Mouse (Mus musculus) megakaryocyte, embryonic 14.5 days (primary cell): ENCODE results near the gene Kdm6b. TPM values are rescaled to one million over a fixed set of nuclear protein-coding genes. Genes with fewer than 3 reads are reported as not detected.

Experiments
- H3K27me3 ChIP-seq: replicated peaks from 2 replicates; pipeline ENCODE3; 2012; ENCODE audit warnings: inconsistent platforms
- H3K36me3 ChIP-seq: replicated peaks from 2 replicates; pipeline ENCODE3; 2012; ENCODE audit warnings: low read length, inconsistent platforms, mixed read lengths
- H3K4me1 ChIP-seq: 2 replicates; pipeline ENCODE4 v1.6.1; 2012; ENCODE audit warnings: inconsistent platforms
- H3K4me3 ChIP-seq: replicated peaks from 2 replicates; pipeline ENCODE3; 2012; ENCODE audit warnings: moderate library complexity, mild to moderate bottlenecking, inconsistent platforms
- H3K9me3 ChIP-seq: 2 replicates; pipeline ENCODE4 v1.6.1; 2012; ENCODE audit warnings: inconsistent platforms
- FLI1 ChIP-seq: IDR thresholded peaks from 2 replicates; pipeline ENCODE4 v1.6.1; 2012; ENCODE audit warnings: low read length, inconsistent platforms, mixed read lengths
- GATA1 ChIP-seq: IDR thresholded peaks from 3 replicates; pipeline ENCODE4 v1.6.1; 2012; ENCODE audit warnings: mixed read lengths, low read length, inconsistent platforms, borderline replicate concordance
- polyA plus RNA-seq: library from polyadenylated mRNA; stranded (reverse); fragments of >175 nt; gene quantifications from 2 replicates; pipeline ENCODE4 v1.2.3, GENCODE M21; 2012; ENCODE audit warnings: low replicate concordance; ENCODE audit not compliant: insufficient read depth

The Kdm6b gene
- polyA plus RNA-seq, 1 experiment = 44.5 TPM

DNA sequence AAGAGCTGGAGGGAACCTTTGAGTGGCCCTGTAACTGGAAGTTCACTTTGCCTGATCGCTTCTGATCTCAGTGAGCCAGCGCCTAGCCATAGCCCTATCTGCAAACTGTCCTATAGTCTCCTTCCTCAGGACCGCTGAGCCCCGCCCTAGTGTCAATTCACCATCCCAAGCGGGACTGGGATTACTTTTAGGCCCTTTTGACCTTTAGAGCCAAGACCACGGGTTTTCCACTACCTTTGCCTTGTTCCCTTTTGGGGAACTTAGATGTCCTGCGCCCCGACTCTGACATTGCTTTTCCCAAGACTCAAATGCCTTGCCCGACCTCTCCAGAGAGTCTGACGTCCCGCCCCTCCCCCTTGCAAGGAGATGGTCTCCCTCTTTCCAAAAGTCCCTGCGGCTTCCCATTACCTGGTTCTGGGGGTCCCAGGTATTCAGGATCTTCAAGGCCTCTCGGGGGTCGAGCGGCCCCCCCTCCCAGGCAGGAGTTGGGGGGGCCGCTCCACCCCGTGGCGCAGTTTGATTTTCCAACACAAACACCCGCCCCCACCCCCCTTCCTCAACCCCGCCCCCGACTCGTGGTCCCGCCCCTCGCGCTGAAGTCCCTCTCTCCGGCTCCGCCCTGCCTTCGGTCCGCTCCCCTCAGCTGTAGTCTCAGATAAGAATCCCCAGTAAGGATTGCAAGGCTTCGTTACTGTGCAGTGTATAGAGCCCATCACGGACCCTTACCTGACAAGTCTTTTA lies 6.5 kb upstream of the Kdm6b start:
- TF ChIP-seq GATA1 (no peak), FLI1 (no peak)
- peaks cover 27% of the 10 kb centered on the region for H3K27me3 ChIP-seq
- H3K36me3 ChIP-seq = no peaks in the 10 kb centered on the region
- H3K4me3 ChIP-seq = peak overlapping the region; percentile 95
- no peaks in the 10 kb centered on the region for H3K9me3 ChIP-seq
- peaks cover 76% of the 10 kb centered on the region for H3K4me1 ChIP-seq

DNA sequence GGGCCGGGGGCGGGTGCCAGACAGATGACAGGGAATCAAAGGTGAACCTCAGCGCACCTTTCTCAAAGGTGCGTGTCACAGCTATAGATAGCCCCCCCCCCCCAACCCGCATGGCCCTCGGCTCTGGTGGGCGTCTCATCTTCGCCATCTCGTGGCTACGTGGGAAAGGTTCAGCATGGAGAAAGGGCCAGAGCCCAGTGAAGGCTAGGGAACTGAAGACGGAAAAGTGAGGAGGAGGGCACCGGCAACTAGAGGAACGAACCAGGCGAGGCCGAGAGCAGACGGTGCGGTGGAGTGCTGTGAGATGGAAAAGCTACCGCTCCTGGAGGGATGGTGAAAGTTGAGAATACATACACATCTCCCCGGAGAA lies 6.0 kb upstream of the Kdm6b start:
- H3K9me3 ChIP-seq = no peaks in the 10 kb centered on the region
- peaks cover 27% of the 10 kb centered on the region for H3K27me3 ChIP-seq
- peaks cover 81% of the 10 kb centered on the region for H3K4me1 ChIP-seq
- peak overlapping the region; percentile 95 for H3K4me3 ChIP-seq
- TF ChIP-seq GATA1 = no peak
- TF ChIP-seq FLI1 = no peak
- H3K36me3 ChIP-seq = peaks cover under 1% of the 10 kb centered on the region

DNA sequence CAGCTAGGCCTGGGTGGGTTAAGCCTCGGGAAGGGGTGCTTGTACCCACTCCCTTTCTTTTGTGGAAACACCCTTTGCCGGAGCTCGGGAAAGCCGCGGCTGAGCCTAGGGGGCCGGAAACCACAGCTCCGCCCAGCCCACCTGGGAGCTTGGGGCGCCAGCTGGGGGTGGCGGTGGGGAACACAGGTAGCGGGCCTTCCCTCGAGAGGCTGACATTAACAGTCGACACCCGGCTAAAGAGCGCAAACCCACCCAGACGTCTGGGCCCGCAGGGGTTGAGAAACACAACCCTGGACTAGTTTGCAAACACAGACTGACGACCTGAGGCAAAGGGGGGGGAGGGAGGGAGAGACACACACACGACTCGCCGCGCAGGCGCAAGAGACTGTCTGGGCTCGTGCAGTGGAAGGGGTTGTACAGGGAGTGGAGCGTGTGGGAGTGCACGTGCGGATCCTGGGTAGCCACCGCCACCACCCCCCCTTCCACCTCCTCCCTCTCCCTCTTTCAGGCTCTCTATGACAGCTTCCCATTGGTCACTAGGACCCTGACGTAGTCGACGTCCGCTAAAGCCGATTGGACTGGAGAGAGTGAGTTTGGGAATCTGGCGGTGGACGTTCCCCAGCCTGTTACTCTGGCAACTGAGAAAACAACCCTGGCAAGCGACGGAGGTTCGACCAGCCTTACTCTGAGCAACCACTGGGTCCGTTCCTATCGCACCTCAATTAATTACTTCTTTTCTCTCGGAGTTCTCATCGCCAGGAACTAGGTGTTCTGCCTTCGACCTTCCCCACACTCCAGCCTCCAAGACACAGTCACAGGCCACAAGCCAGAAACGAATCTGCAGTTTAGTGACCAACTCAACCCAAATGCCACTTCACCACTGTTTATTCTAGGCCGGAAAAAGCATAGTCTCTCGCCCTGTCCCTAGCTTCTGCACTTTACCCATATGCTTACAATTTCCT lies 5.3 kb upstream of the Kdm6b start:
- Histone ChIP-seq H3K4me1 (peaks cover 81% of the 10 kb centered on the region), H3K36me3 (peaks cover 7% of the 10 kb centered on the region), H3K4me3 (peak overlapping the region; percentile 95), H3K9me3 (no peaks in the 10 kb centered on the region), H3K27me3 (peaks cover 27% of the 10 kb centered on the region)
- no peak for TF ChIP-seq FLI1
- no peak for TF ChIP-seq GATA1

DNA sequence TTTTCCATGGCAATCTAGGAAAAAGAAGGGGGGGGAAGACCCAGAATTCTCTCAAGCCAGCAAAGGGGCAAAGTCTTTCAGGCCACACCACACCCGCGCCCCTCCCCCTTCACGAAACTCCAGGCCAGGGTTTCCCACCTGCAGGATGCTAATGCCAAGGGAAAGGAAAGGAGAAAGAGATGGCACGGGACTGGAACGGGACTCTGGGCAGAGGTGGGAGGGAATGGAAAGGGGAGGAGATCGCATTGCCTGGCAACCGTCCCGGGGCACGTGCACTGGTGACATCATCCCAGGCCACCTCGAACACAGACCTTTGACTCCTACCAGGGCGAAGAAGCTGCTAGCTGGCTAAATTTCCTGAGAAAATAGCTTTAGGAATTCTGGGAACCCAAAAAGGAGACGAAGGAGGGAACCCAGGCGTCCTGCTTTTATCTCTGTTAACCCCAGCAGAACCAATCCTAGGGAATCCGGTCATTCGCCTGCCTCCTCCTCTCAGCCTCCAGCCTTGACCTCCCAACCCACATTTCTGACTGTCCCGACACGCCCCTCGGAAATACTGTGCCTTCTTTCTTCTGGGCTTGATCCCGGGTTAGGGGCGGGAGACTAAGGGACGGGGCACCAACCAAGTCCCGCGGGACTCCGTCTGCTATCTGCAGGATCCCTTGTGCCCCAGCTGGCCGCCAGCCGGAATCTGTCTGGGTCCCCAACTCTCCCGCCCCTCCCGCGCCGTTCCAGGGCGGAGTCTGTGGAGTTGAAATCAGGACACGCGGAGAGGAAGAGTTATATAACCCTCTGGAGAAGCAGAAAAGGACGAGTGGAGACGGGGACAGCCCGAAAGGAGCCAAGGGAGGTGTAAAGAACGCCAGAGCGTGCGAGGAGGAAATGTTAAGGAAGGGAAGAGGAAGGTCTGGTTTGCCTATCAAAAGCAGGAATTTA lies 4.2 kb upstream of the Kdm6b start:
- TF ChIP-seq FLI1 = no peak
- no peak for TF ChIP-seq GATA1
- H3K4me3 ChIP-seq = peak overlapping the region; percentile 95
- H3K36me3 ChIP-seq = peaks cover 18% of the 10 kb centered on the region
- peaks cover 22% of the 10 kb centered on the region for H3K27me3 ChIP-seq
- H3K9me3 ChIP-seq = no peaks in the 10 kb centered on the region
- H3K4me1 ChIP-seq = peaks cover 82% of the 10 kb centered on the region

DNA sequence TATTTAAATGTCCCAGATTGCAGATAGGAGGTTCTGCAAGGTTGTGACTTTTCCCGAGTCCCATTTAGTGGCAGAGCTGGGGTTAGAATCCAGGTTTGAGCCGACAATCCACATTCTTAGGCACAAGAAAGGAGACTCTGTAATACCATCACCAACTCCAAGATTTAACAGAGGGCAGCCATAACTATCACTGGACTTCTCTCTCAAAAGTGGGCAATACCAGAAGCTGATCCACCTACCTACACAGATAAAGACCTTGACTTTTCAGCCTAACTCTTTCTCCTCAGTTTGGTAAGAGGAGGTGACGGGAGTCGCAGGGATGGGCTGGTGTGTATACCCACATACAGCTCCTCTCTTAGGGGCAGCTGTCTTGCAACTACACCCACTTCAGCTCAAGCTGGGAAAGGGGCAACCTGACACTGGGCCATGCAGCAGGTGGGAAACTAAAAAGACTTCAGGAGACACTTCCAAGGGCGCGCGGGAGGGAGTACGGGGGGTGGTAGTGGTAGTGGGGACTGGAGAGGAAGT lies 3.5 kb upstream of the Kdm6b start:
- peaks cover 89% of the 10 kb centered on the region for H3K4me1 ChIP-seq
- peaks cover 15% of the 10 kb centered on the region for H3K27me3 ChIP-seq
- H3K36me3 ChIP-seq = peaks cover 24% of the 10 kb centered on the region
- TF ChIP-seq FLI1 = no peak
- TF ChIP-seq GATA1 = no peak
- no peaks in the 10 kb centered on the region for H3K9me3 ChIP-seq
- peak overlapping the region; percentile 95 for H3K4me3 ChIP-seq

DNA sequence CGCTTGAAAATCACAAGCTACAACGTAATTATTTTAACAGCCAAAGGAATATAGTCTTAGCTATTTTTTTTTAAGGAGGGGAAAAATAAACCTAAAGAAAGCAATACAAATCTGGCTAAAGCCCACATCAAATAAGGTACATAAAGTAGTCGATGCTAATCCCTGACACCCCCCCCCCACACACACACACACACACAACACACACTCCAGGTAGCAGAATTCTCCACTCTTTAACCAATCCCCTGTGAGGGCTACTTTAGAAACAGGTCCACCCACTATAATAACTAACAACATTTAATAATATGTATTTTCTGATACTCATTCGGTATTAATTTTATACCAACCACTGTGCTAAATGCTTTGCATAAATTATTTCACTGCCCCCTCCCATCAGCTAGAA lies 3.0 kb upstream of the Kdm6b start:
- H3K9me3 ChIP-seq = no peaks in the 10 kb centered on the region
- peaks cover 13% of the 10 kb centered on the region for H3K27me3 ChIP-seq
- H3K4me3 ChIP-seq = peak overlapping the region; percentile 95
- H3K4me1 ChIP-seq = peaks cover 92% of the 10 kb centered on the region
- peaks cover 24% of the 10 kb centered on the region for H3K36me3 ChIP-seq
- TF ChIP-seq GATA1 = no peak

DNA sequence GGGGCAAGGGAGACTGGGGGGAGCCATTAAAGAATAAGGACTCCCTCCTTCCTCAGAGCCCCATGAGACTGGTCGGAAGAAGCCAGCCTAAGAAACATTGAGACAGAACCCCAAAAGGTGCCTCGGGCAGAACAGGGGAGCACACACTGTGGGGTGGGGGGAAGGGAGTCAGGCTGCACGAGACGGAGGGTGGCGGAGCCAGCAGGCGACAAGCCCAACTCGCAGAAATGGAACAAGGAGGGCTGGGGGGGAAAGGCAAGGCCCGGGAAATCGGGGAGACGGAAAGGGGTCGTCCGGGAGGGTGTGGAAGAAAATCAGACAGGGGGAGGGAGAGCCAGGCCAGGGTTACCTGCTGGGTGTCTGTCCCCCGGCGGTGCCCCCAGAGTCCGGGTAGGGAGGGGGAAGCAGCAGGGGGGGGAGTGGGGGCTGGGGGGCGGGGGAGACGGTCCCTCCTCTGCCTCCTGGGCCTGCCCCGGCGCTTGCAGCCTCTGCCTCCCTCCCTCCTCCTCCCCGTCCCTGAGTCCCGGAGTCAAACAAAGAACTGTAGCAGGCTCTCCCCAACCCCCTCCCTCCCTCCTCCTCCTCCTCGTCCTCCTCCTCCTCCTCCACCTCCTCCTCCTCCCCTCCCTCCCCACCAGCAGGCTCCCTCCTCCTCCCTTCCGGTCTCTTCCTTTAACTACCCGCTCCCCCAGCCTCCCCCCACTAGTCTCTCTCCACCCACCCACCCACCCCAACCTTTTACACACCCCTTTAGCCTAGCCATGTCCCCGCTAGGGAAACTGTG lies 2.4 kb upstream of the Kdm6b start:
- H3K9me3 ChIP-seq = no peaks in the 10 kb centered on the region
- peaks cover 6% of the 10 kb centered on the region for H3K27me3 ChIP-seq
- TF ChIP-seq FLI1 = no peak
- TF ChIP-seq GATA1 = no peak
- peaks cover 85% of the 10 kb centered on the region for H3K4me1 ChIP-seq
- H3K36me3 ChIP-seq = peaks cover 24% of the 10 kb centered on the region
- H3K4me3 ChIP-seq = peak overlapping the region; percentile 95

DNA sequence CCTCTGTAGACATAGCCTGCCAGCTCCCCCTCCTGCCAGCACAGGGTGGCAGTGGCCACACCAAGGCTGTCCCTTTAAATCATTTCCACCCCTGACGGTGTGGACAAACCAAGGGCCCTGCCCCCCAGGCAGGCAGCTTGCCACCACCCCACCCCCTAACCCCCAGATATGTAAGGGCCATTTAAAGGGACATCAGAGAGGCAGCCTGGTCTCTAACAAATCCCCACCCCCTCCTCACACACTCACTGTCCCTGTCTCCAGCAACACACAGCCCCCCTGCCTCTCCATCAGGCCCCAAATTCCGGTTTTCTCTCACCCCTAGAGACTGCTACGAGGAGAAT lies 1.8 kb upstream of the Kdm6b start:
- Histone ChIP-seq H3K4me1 (peaks cover 80% of the 10 kb centered on the region), H3K9me3 (no peaks in the 10 kb centered on the region), H3K36me3 (peaks cover 24% of the 10 kb centered on the region), H3K27me3 (peaks cover under 1% of the 10 kb centered on the region), H3K4me3 (peak overlapping the region; percentile 95)
- no peak for TF ChIP-seq FLI1
